Comparison of ENCODE assay signal across 9 mouse cellular contexts in genomic region chr3:87944838-87945600, GRCm38 (mm10). TPM values are rescaled to one million over a fixed set of nuclear protein-coding genes. Genes with fewer than 3 reads are reported as not detected.
A peak's percentile ranks its signal among the peaks of the same experiment; 100 is the strongest.
DNase-seq lines count a peak whose midpoint lies in the region; ATAC-seq and TF ChIP-seq lines count a peak whose summit lies in the region.
"Had no signal": no experiment of that assay in that cellular context is flagged by ENCODE, and none has a peak within 500 bp of the region (broad histone marks: within the 10 kb centered on the region; RNA-seq: fewer than 3 reads in every experiment).

No protein-coding gene starts in this region.

- no peak for TF ChIP-seq CTCF in stomach, postnatal 0 days (IDR thresholded peaks at IDR 0.05; ENCODE audit: low read depth)

- peaks cover 14% of the 10 kb centered on the region for H3K36me3 ChIP-seq in midbrain, embryonic 11.5 days (ENCODE audit: control insufficient read depth, insufficient read depth, low read length)
- peaks cover 11% of the 10 kb centered on the region; the same call in 1 of the 2 replicates for H3K36me3 ChIP-seq in midbrain, embryonic 15.5 days (replicated peaks)
- peaks cover 36% of the 10 kb centered on the region for H3K36me3 ChIP-seq in forebrain, embryonic 13.5 days (ENCODE audit: poor library complexity, severe bottlenecking)
- H3K36me3 ChIP-seq in hindbrain, embryonic 14.5 days (replicated peaks; ENCODE audit: control insufficient read depth, insufficient read depth), result peaks cover 34% of the 10 kb centered on the region
- H3K36me3 ChIP-seq in stomach, postnatal 0 days (ENCODE audit: control insufficient read depth, insufficient read depth, low read length), result 0 out of 2 replicates have a peak, but pooled peaks cover 3% of the 10 kb centered on the region

- peaks cover 56% of the 10 kb centered on the region for H3K4me1 ChIP-seq in midbrain, embryonic 11.5 days (ENCODE audit: control insufficient read depth, insufficient read depth, low read length)
- H3K4me1 ChIP-seq in midbrain, embryonic 15.5 days, result peaks cover 36% of the 10 kb centered on the region
- H3K4me1 ChIP-seq in forebrain, embryonic 13.5 days, result peaks cover 55% of the 10 kb centered on the region
- H3K4me1 ChIP-seq in hindbrain, embryonic 14.5 days (replicated peaks; ENCODE audit: control insufficient read depth, insufficient read depth, low read length), result peaks cover 51% of the 10 kb centered on the region
- H3K4me1 ChIP-seq in stomach, postnatal 0 days (replicated peaks; ENCODE audit: control insufficient read depth, insufficient read depth), result peaks cover 3% of the 10 kb centered on the region

- no peak overlapping the region for H3K4me3 ChIP-seq in midbrain, embryonic 11.5 days (ENCODE audit: low read depth, low read length)
- no peak overlapping the region for H3K4me3 ChIP-seq in midbrain, embryonic 15.5 days
- H3K4me3 ChIP-seq in forebrain, embryonic 13.5 days, result no peak overlapping the region
- H3K4me3 ChIP-seq in hindbrain, embryonic 14.5 days (replicated peaks; ENCODE audit: low read length), result no peak overlapping the region
- H3K4me3 ChIP-seq in stomach, postnatal 0 days (ENCODE audit: low read depth, low read length), result no peak overlapping the region

- DNase-seq in midbrain, embryonic 11.5 days (ENCODE audit: low spot score, missing footprints), result peak; percentile 90
- DNase-seq in hindbrain, embryonic 14.5 days (ENCODE audit: low spot score), result no peak
- DNase-seq in stomach, postnatal 0 days (ENCODE audit: low spot score), result peak; percentile 17
- DNase-seq in adrenal gland, adult 18-20 months (ENCODE audit: low spot score in 2 of 2), result no peak
- DNase-seq in cerebellum, adult 11-12 months, result no peak
- no peak for DNase-seq in left cerebral cortex, postnatal 14 days (ENCODE audit: low spot score in 2 of 2)
- DNase-seq: kidney, postnatal 14 days had no signal

- intact Hi-C loops in left cerebral cortex, postnatal 14 days (cut with DNase I), result no loop called here

- no peaks in the 10 kb centered on the region for H3K27me3 ChIP-seq in midbrain, embryonic 11.5 days (ENCODE audit: control insufficient read depth, insufficient read depth, low read length)
- no peaks in the 10 kb centered on the region for H3K27me3 ChIP-seq in midbrain, embryonic 15.5 days (replicated peaks)
- H3K27me3 ChIP-seq in forebrain, embryonic 13.5 days, result 0 out of 2 replicates have a peak, but pooled peaks cover 4% of the 10 kb centered on the region
- no peaks in the 10 kb centered on the region for H3K27me3 ChIP-seq in hindbrain, embryonic 14.5 days (ENCODE audit: control insufficient read depth, insufficient read depth, low read length)
- H3K27me3 ChIP-seq in stomach, postnatal 0 days (ENCODE audit: control insufficient read depth, insufficient read depth, low read length), result no peaks in the 10 kb centered on the region

- WGBS in midbrain, embryonic 11.5 days, result 14% methylated on average over 4 of the region's 4 CpGs
- WGBS in midbrain, embryonic 15.5 days, result 3% methylated on average over 4 of the region's 4 CpGs
- WGBS in forebrain, embryonic 13.5 days, result 6% methylated on average over 4 of the region's 4 CpGs
- WGBS in hindbrain, embryonic 14.5 days, result 4% methylated on average over 4 of the region's 4 CpGs
- 19% methylated on average over 3 of the region's 4 CpGs for WGBS in stomach, postnatal 0 days

- no peak for TF ChIP-seq EP300 in stomach, postnatal 0 days (optimal IDR thresholded peaks at IDR 0.05)

- ATAC-seq in midbrain, embryonic 11.5 days (ENCODE audit: low FRiP score), result peak; percentile 39; the same call in 1 of the 2 replicates
- no peak; the same call in 1 of the 2 replicates for ATAC-seq in midbrain, embryonic 15.5 days (replicated peaks)
- peak; percentile 64 for ATAC-seq in forebrain, embryonic 13.5 days
- peak; percentile 47; the same call in 1 of the 2 replicates for ATAC-seq in hindbrain, embryonic 14.5 days (ENCODE audit: low FRiP score)
- peak; percentile 58 for ATAC-seq in stomach, postnatal 0 days (ENCODE audit: low FRiP score, low TSS enrichment)

- H3K4me2 ChIP-seq in midbrain, embryonic 11.5 days, result peak overlapping the region; percentile 13; the same call in 1 of the 2 replicates
- no peak overlapping the region for H3K4me2 ChIP-seq in midbrain, embryonic 15.5 days
- H3K4me2 ChIP-seq in forebrain, embryonic 13.5 days, result no peak overlapping the region
- H3K4me2 ChIP-seq in hindbrain, embryonic 14.5 days (replicated peaks), result no peak overlapping the region
- no peak overlapping the region for H3K4me2 ChIP-seq in stomach, postnatal 0 days (replicated peaks; ENCODE audit: low read depth)

- no peaks in the 10 kb centered on the region for H3K9me3 ChIP-seq in midbrain, embryonic 11.5 days (ENCODE audit: control insufficient read depth, low read length)
- no peaks in the 10 kb centered on the region for H3K9me3 ChIP-seq in midbrain, embryonic 15.5 days
- H3K9me3 ChIP-seq in forebrain, embryonic 13.5 days (replicated peaks), result no peaks in the 10 kb centered on the region
- no peaks in the 10 kb centered on the region for H3K9me3 ChIP-seq in hindbrain, embryonic 14.5 days (ENCODE audit: control insufficient read depth, low read length)
- H3K9me3 ChIP-seq in stomach, postnatal 0 days (ENCODE audit: control insufficient read depth, low read length), result no peaks in the 10 kb centered on the region

- H3K9ac ChIP-seq in midbrain, embryonic 11.5 days (ENCODE audit: low read length), result peak overlapping the region; percentile 42
- H3K9ac ChIP-seq in midbrain, embryonic 15.5 days, result no peak overlapping the region
- peak overlapping the region; percentile 48 for H3K9ac ChIP-seq in forebrain, embryonic 13.5 days
- peak overlapping the region; percentile 36; the same call in 1 of the 2 replicates for H3K9ac ChIP-seq in hindbrain, embryonic 14.5 days
- H3K9ac ChIP-seq in stomach, postnatal 0 days (ENCODE audit: low read length), result 0 out of 2 replicates have a peak overlapping the region, but pooled peaks have one; percentile 14

- peak overlapping the region; percentile 90 for H3K27ac ChIP-seq in midbrain, embryonic 11.5 days (ENCODE audit: low read depth, low read length)
- no peak overlapping the region for H3K27ac ChIP-seq in midbrain, embryonic 15.5 days
- peak overlapping the region; percentile 54 for H3K27ac ChIP-seq in forebrain, embryonic 13.5 days
- H3K27ac ChIP-seq in hindbrain, embryonic 14.5 days, result no peak overlapping the region; the same call in 1 of the 2 replicates
- H3K27ac ChIP-seq in stomach, postnatal 0 days (replicated peaks), result no peak overlapping the region

RNA-seq across cellular contexts. Expression of gene Crabp2, which starts 3.4 kb away (rescaled TPM):
- 539 and 540 TPM in 2 replicates for polyA plus RNA-seq in midbrain, embryonic 11.5 days (2014; fragmentation: Nextera tagmentation; extraction: Ambion mirVana)
- polyA plus RNA-seq in midbrain, embryonic 15.5 days (2015; fragmentation: Nextera tagmentation; extraction: Ambion mirVana), result 44.8 and 52.1 TPM in 2 replicates
- polyA plus RNA-seq in forebrain, embryonic 13.5 days (2015; fragmentation: Nextera tagmentation; extraction: Ambion mirVana), result 67.1 and 89.5 TPM in 2 replicates
- polyA plus RNA-seq in hindbrain, embryonic 14.5 days (2014; fragmentation: Nextera tagmentation; extraction: Ambion mirVana), result 48.7 and 56.4 TPM in 2 replicates
- 40.4 and 44.3 TPM in 2 replicates for polyA plus RNA-seq in stomach, postnatal 0 days (2015; fragmentation: Nextera tagmentation; extraction: Ambion mirVana)
- total RNA-seq in adrenal gland, adult 18-20 months (2021), result under 1 TPM in 1 of 2 experiments, not detected in 1; 0.33 TPM
- total RNA-seq in left cerebral cortex, postnatal 14 days (2021), result 1 to 10 TPM; 5.4 to 5.9 TPM

RNA-seq across cellular contexts. Expression of gene Rrnad1, which starts 14.5 kb away (rescaled TPM):
- 14.6 and 17.0 TPM in 2 replicates for polyA plus RNA-seq in midbrain, embryonic 11.5 days (2014; fragmentation: Nextera tagmentation; extraction: Ambion mirVana)
- 23.0 and 23.2 TPM in 2 replicates for polyA plus RNA-seq in midbrain, embryonic 15.5 days (2015; fragmentation: Nextera tagmentation; extraction: Ambion mirVana)
- 20.7 and 22.7 TPM in 2 replicates for polyA plus RNA-seq in forebrain, embryonic 13.5 days (2015; fragmentation: Nextera tagmentation; extraction: Ambion mirVana)
- 15.8 and 18.1 TPM in 2 replicates for polyA plus RNA-seq in hindbrain, embryonic 14.5 days (2014; fragmentation: Nextera tagmentation; extraction: Ambion mirVana)
- polyA plus RNA-seq in stomach, postnatal 0 days (2015; fragmentation: Nextera tagmentation; extraction: Ambion mirVana), result 7.1 and 7.6 TPM in 2 replicates
- total RNA-seq in adrenal gland, adult 18-20 months (2021), result 10 to 100 TPM; 14.7 to 21.9 TPM
- 10 to 100 TPM; 17.7 to 19.0 TPM for total RNA-seq in left cerebral cortex, postnatal 14 days (2021)

RNA-seq across cellular contexts. Expression of gene Isg20l2, which starts 14.9 kb away (rescaled TPM):
- polyA plus RNA-seq in midbrain, embryonic 11.5 days (2014; fragmentation: Nextera tagmentation; extraction: Ambion mirVana), result 53.9 and 54.8 TPM in 2 replicates
- polyA plus RNA-seq in midbrain, embryonic 15.5 days (2015; fragmentation: Nextera tagmentation; extraction: Ambion mirVana), result 30.5 and 34.9 TPM in 2 replicates
- 61.8 and 63.0 TPM in 2 replicates for polyA plus RNA-seq in forebrain, embryonic 13.5 days (2015; fragmentation: Nextera tagmentation; extraction: Ambion mirVana)
- 17.0 and 18.5 TPM in 2 replicates for polyA plus RNA-seq in hindbrain, embryonic 14.5 days (2014; fragmentation: Nextera tagmentation; extraction: Ambion mirVana)
- polyA plus RNA-seq in stomach, postnatal 0 days (2015; fragmentation: Nextera tagmentation; extraction: Ambion mirVana), result 20.2 and 21.5 TPM in 2 replicates
- 10 to 100 TPM; 19.4 to 20.6 TPM for total RNA-seq in adrenal gland, adult 18-20 months (2021)
- total RNA-seq in left cerebral cortex, postnatal 14 days (2021), result 10 to 100 TPM; 14.3 to 15.2 TPM

RNA-seq across cellular contexts. Expression of gene Mrpl24, which starts 25.7 kb away (rescaled TPM):
- polyA plus RNA-seq in midbrain, embryonic 11.5 days (2014; fragmentation: Nextera tagmentation; extraction: Ambion mirVana), result 73.9 and 84.5 TPM in 2 replicates
- 51.5 and 55.4 TPM in 2 replicates for polyA plus RNA-seq in midbrain, embryonic 15.5 days (2015; fragmentation: Nextera tagmentation; extraction: Ambion mirVana)
- 70.2 and 77.2 TPM in 2 replicates for polyA plus RNA-seq in forebrain, embryonic 13.5 days (2015; fragmentation: Nextera tagmentation; extraction: Ambion mirVana)
- 50.0 and 53.5 TPM in 2 replicates for polyA plus RNA-seq in hindbrain, embryonic 14.5 days (2014; fragmentation: Nextera tagmentation; extraction: Ambion mirVana)
- 61.4 and 63.4 TPM in 2 replicates for polyA plus RNA-seq in stomach, postnatal 0 days (2015; fragmentation: Nextera tagmentation; extraction: Ambion mirVana)
- total RNA-seq in adrenal gland, adult 18-20 months (2021), result 100 to 1,000 TPM; 111 to 121 TPM
- total RNA-seq in left cerebral cortex, postnatal 14 days (2021), result 10 to 100 TPM; 45.5 to 48.5 TPM

RNA-seq across cellular contexts. Expression of gene Nes, which starts 25.9 kb away (rescaled TPM):
- polyA plus RNA-seq in midbrain, embryonic 11.5 days (2014; fragmentation: Nextera tagmentation; extraction: Ambion mirVana), result 70.3 and 85.4 TPM in 2 replicates
- polyA plus RNA-seq in midbrain, embryonic 15.5 days (2015; fragmentation: Nextera tagmentation; extraction: Ambion mirVana), result 33.0 and 40.7 TPM in 2 replicates
- 76.3 and 79.9 TPM in 2 replicates for polyA plus RNA-seq in forebrain, embryonic 13.5 days (2015; fragmentation: Nextera tagmentation; extraction: Ambion mirVana)
- 20.5 and 20.7 TPM in 2 replicates for polyA plus RNA-seq in hindbrain, embryonic 14.5 days (2014; fragmentation: Nextera tagmentation; extraction: Ambion mirVana)
- polyA plus RNA-seq in stomach, postnatal 0 days (2015; fragmentation: Nextera tagmentation; extraction: Ambion mirVana), result 5.3 and 5.7 TPM in 2 replicates
- total RNA-seq in adrenal gland, adult 18-20 months (2021), result 10 to 100 TPM in 1 of 2 experiments, 1 to 10 TPM in 1; 5.9 to 19.4 TPM
- 10 to 100 TPM; 10.1 to 10.4 TPM for total RNA-seq in left cerebral cortex, postnatal 14 days (2021)

Comparison
In these comparisons a context has a peak if more than half of its experiments do, and no peak if none do; other contexts are left out.
1. H3K27ac ChIP-seq: peak in midbrain, embryonic 11.5 days (single experiment) and forebrain, embryonic 13.5 days (single experiment); none in midbrain, embryonic 15.5 days (single experiment), hindbrain, embryonic 14.5 days (single experiment) and stomach, postnatal 0 days (single experiment).
2. DNase-seq: peak in midbrain, embryonic 11.5 days (single experiment) and stomach, postnatal 0 days (single experiment); none in hindbrain, embryonic 14.5 days (single experiment), adrenal gland, adult 18-20 months (0 of 2), cerebellum, adult 11-12 months (single experiment) and left cerebral cortex, postnatal 14 days (0 of 2).